Mouse (Mus musculus) c-Kit-negative CD71-positive TER-119-positive erythroid progenitor cells, embryonic 14.5 days (primary cell): ENCODE data around the gene Dclre1b.
"Not testable (repeated sequence)": the region's sequence is repeated elsewhere in the genome, so short reads cannot be mapped to it uniquely, and the experiment has no call there.

ENCODE experiments used
- DNase-seq: peaks from one replicate; pipeline ENCODE4 v3.0.0-alpha.2; 2013; ENCODE audit warnings: low read depth, low spot score

Gene Dclre1b

DNA sequence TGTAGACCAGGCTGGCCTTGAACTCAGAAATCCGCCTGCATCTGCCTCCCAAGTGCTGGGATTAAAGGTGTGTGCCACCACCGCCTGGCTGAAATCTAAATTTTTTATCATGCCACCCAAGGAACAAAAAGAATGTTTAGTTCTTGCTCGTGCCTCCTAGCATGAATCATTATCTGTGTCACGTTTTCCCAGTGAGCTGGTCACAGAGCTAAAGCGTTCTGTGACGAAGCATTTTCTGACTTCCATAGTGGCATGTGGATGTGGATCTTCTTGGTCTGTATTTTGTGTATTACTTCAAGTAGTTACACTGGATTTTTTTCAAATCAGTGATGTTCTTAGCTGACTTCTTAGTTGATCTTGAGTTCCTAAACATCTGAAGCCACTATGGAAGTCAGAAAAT is 1.7 kb upstream of the Dclre1b start:
- no peak for DNase-seq

DNA sequence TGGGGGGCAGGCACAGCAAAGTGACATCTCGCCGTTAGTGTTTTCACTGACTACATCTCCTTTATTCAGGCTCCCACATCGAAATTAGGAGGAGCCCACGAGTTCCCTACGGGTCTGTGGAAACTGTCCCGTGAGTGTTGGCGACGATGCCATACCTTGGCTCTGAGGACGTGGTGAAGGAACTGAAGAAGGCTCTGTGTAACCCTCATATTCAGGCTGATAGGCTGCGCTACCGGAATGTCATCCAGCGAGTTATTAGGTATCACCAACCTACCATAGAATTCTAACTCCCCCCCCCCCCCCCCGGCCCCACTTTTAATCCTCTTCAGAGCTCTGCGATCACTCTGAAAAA is 531 bp upstream of the Dclre1b start:
- no peak for DNase-seq

DNA sequence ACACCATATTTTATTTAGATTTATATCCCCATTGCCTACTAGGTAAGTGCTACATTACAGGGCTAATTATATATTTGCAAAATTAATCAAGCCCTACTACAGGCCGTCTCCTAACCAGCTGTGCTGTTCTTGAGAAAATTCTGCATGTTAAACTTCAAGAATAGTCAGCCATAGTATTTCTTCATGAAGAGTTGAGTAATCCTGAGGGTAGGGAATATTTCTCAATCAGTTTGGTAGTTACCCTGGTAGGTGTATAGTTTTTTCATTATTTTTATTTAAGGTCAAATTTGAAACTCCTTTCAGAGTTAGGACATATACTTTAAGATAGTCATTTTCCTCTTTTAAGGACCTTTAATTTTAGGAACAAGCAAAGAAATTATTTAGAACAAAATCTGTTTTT is 3.6 kb downstream of the Dclre1b start:
- no peak for DNase-seq

- DNase-seq, result no peak
These were observed 6.4 kb downstream of the Dclre1b start for GRCm38 (mm10) chr3:103802861-103803260.

- no peak for DNase-seq
These were observed 7.4 kb downstream of the Dclre1b start for GRCm38 (mm10) chr3:103801631-103802531.

- DNase-seq, result peak; percentile 89
These were observed 9.7 kb downstream of the Dclre1b start for GRCm38 (mm10) chr3:103799507-103799906.

DNA sequence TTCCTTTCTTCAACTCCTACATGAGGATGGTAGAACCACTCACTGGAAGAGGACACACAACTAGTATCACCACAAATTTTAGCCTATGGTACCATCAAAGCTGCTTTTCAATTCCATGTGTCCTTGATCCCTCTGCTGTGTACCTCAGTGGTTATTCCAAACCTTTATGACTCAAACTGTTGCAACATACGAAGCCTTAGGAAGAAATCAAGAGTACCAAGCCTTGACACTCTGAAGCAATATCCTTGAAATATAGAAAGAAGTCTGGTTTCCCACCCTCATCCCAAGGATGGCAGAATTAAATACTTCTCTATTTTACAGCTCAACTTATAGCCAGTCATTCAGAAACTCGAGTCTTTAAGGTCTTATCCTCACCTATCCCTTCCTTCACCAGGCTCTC is 12.9 kb downstream of the Dclre1b start:
- no peak for DNase-seq

DNA sequence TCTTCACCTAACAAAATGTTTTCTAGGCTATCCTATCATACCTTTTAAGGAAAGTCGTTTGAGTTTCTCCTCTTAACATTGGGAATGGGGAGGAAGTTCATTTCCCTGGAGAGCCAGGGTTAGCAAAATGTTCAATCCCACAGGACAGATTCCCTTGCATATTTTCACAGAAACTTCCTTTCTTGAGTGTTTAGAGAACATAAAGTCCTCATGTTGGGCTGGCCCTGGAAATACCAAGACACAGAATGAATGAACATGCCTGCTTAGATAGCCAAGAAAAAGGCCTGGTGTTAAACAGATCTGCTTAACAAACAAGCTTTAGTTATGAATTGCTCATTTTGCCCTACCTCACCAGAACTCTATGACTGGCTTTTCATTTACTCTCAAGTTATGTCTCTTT is 16.7 kb downstream of the Dclre1b start:
- DNase-seq, result no peak

GRCm38 (mm10) chr3:103792111-103792406 is 17.2 kb downstream of the Dclre1b start:
- DNase-seq, result not testable (repeated sequence)

DNA sequence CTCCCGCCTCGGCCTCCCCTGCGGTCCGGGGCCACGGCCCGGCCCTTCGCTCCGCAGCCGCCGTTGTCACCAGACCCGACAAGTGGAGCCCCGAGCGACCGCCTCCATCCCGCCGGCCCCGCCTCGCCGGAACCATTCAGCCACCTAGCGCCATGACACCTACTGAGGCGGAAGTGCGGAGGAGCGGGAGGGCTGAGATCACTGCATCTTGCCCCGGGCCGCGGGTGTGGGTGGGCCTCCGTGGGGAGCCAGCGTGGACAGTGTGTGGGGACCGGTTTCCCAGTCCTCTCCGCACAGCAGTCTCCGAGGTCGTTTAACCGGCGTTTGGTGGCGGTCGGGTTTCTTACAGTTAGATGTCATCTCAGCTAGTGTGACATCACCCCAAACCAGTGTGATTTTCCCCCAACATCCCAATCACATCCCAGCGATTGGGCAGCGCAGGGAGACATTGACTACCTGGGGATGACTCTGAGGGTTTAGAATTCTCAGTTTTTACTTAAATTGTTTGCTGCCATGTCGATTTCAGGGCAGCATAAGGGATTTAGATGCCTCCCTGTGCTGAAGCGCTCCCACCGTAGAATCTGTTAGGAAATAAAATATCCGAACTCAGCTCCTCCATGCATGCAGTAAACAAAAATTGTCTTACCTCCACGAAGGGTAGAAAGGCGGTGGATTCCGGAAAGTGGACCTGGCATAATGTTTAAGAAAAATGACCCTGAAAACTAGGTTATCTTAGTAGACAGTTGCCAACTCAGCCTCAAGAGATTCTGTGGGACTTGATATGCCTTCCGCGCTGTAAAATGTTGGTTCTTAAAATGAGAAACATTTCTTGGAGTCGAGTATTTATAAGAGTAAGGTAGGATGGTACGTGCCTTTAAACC is 17.8 kb downstream of the Dclre1b start, which contains the start of gene Hipk1:
Hipk1 (minus strand) TSS at position 334 of the 881 bp plus-strand sequence.
- DNase-seq, result peak; percentile 79

DNA sequence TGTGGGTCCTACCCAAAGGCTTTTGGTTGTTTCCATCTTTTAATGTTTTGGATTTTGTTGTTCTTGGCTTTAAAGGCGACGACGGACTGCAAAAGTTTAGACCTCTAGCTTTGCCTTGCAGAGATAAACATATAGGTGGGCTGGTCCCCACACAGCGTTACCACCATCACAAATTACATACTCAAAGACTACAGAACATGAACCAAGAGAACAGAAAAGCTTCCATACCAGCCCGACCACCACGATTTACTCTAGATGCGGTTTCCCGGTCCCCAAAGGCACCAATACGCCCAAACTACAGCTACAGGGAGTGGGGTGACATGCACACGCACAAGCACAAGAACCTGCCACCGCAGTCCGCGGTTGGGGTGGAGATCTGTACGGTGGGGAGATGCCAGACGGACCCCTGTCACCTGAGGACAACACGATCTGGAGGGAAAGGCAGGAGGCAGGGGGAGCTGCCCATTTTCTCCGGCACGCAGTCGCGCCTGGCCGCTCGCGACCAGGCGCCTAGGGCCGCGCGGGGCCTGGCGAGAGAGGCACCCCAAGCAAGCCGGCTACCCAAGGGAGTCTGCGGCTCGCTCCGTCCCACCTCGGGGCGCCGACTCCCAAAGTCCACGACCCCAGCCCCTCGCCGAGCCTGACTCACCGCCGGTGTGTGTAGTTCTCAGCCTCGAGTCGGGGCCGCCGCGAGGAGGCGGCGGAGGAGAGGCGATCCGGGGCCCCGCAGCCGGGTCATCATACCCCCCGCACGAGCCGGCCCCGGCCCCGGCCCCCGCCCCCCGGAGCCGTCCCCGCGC is 18.7 kb downstream of the Dclre1b start:
- no peak for DNase-seq

- no peak for DNase-seq
These were observed 19.3 kb downstream of the Dclre1b start for GRCm38 (mm10) chr3:103789891-103790345.

DNA sequence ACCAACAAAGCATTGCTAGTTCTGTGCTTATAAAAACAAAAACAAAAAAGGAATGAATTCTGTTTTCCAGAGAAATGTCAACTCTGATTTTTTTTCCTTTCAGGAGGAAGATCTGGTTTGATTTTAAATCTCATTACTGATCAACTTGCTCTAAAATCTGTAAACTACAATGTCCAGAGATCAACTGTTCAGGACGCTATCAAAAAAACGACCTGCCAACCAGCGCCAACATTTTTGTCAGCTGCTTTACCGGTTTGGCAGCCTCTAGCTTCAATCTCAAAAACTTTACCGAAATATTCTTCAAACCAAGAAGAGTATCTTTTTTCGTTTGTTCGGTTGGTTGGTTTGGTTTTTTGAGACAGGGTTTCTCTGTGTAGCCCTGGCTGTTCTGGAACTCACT is 20.1 kb downstream of the Dclre1b start:
- no peak for DNase-seq

- DNase-seq, result no peak
These were observed 22.0 kb downstream of the Dclre1b start for GRCm38 (mm10) chr3:103787225-103787624.

- DNase-seq, result no peak
These were observed 26.2 kb downstream of the Dclre1b start for GRCm38 (mm10) chr3:103782844-103783609.

GRCm38 (mm10) chr3:103780777-103781176 is 28.5 kb downstream of the Dclre1b start:
- no peak for DNase-seq

- DNase-seq, result no peak
These were observed 29.0 kb downstream of the Dclre1b start for GRCm38 (mm10) chr3:103780271-103780670.

- DNase-seq, result no peak
These were observed 30.1 kb downstream of the Dclre1b start for GRCm38 (mm10) chr3:103779183-103779582.

GRCm38 (mm10) chr3:103778660-103779059 is 30.6 kb downstream of the Dclre1b start:
- DNase-seq, result no peak

DNA sequence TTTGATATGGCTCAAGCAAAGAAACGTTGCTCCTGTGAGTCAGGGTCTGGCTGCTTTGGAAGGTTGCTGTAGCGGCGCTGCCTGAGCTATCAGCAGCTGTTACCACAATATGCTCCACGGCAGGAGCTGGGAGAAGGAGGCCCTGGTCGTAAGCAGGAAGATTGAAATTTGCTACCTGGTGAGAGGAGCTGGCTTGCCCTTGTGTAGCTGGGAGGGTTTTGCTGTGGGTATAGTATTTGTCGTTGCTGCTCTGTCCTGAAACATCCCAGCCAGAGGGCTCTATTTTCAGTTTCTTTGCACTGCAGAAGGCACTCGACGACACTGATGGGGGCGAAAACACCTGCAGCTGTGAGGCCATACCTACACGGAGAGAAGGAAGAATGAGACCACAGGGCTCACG is 31.3 kb downstream of the Dclre1b start:
- no peak for DNase-seq

- DNase-seq, result no peak
These were observed 35.2 kb downstream of the Dclre1b start for GRCm38 (mm10) chr3:103774009-103774408.
